Mouse (Mus musculus) WW6 (cell line): ENCODE data around the gene Cacna2d3.

Experiments
- DNase-seq: peaks from one replicate; pipeline ENCODE4 v3.0.0-alpha.2; 2013; ENCODE audit warnings: low read depth, low spot score

Gene Cacna2d3

DNA sequence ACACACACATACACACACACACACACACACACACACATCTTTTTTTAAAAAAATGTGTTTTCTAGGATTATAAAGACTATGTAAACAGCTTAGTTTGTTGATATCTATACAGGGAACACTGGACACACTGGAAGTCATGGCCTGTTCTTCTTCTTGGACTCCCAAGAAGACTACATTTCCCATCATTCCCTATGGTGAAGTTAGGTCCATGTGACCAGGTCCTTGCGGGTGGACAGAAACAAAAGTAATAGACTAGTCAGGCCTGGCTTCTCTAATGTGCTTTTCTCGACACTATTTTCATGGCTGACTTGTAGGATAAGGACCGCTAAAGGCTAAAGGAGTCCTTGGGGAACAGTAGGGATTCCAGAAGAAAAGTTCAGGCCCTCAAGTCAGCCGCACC is 78.4 kb downstream of the Cacna2d3 start:
- no peak for DNase-seq

DNA sequence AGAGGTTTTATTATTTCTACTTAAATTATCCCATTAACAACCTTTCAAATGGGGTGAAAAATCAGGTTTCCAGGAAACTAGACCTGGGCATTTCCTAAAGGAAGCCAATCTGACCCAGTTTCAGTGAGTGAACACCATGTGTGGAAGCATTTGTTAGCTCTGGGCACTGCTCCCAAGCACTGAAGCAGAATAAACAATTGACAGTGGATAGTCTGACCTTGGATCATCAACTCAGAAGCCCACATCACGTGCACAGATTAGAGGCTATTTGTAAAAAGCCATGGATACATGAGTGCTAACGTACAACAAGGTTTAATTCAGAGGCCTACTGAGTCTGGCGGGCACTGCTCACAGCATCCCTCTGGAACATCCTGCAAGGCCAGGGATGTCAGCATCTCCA is 82.4 kb downstream of the Cacna2d3 start:
- no peak for DNase-seq

DNA sequence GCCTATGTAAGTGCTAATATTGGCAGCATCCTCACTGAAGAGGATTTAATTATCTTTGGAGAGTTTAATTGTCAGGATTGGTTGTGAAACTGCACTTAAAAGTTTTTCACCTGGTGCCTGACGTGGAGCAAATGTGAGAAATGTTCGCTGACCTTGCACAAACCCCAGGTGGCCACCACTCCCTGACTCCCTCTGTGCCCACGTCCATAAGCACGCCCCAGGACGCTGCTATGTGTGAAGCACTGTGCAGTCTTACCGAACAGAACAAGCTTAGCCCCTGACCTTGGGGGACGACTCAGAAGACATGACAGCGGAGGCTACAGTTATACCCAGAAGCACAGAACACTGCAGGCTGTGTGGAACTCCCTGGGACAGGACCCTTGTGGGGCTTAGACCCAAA is 93.5 kb downstream of the Cacna2d3 start:
- DNase-seq = no peak

DNA sequence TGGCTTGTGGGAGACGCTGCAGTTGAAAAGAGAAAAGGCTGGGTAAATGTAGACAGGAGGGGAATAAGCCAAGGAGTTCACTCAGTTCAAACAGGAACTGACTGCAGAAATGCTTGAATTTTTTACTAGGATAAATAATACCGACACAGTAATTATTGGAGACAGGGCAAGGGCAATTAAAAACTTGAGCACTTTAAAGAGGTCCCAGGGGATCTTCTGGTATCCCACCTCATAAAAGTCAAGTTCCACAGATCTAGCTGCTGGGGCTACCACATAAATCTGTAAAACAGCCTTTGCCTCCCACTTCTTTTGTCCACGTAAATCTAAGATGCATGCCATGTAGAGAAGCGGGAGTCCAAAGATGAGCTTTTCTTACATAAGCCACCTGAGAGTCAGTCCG is 109.2 kb downstream of the Cacna2d3 start:
- no peak for DNase-seq

DNA sequence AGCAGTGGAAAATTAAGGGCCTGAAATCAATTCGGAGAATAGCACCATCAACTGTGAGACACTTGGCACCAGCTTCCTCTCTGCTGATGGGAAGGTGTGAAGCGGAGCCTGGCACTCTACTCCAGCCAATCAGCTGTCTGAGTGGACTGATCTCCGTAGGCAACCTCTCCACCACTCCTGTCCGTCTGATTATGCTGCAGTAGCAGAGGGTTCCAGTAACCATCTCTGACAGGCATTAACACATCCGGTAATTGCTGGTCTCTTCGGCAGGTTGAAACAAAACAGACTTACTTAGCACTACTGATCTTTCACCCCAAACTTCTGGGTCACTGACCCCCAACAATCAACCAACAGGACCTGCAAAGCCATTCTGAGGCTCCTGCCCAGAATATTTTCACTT is 112.9 kb downstream of the Cacna2d3 start:
- DNase-seq = no peak

DNA sequence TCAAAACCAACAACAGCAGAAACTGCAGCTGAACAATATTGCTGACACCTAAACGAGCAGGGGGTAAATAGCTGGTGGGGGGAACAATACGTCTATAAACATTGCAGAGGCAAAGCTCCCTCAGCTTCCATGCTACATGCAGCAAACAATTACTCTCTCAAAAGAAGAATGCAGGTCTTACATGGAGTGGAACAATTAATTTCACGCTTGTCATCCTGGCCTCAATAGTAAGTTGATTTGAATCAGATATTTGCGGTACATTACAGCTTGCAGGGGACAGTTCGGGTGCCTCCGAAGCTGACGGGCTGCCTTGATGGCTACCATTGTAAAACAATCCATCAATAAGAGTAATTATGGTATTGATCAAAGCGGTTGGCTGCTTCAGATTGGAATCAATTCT is 122.2 kb downstream of the Cacna2d3 start:
- no peak for DNase-seq

DNA sequence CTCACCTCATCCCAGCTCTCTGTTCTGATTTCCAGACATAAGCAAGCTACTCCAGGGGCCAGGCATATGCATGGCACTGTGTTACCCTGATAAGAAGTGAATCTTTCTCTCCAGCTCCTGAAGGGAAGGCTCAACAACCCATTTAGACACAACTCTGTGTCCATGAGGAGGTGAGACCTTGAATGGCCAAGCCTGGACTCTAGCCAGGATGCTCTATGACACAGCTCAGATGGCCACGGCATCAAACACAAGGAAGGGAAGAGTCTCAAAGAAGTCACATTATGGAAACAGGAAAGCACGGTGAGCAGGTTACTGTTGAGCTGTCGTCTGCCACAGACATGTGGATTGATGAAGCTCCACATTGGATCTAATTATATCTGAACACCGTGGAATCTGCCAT is 128.8 kb downstream of the Cacna2d3 start:
- DNase-seq = no peak

DNA sequence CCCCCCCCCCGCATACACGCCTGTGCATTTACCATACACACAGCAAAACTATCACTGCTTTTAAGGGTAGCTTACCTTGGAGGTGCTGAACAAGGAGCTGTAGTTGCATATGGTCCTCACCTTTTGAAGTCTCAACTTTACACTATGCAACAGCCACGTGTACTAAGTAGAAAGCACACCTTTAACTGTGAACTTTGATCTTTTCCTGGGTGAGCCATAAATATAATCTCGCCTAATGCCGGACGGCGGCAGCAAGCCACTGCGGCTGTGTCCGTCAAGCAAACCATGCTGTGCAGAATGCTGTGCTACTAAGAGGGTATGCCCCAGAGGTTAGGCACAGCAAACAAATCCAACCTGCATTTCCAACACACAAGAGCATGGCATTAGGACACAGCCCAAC is 132.0 kb downstream of the Cacna2d3 start:
- no peak for DNase-seq

DNA sequence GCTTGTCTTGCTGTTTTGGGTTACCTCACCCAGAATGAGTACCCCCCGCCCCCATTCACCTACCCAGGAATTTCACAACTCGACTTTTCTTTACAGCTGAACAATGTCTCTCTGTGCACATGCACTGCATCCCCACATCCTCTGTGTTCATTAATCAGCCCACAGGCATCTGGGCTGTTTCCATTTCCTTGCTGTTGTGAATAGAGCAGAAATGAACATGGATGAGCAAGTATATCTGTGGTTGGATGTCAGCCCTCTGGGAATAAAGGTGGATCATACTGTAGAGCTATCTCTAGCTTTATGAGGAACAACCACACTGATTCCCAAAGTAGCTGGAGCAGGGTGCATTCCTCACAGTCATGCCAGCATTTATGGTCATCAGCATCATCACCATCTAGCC is 139.7 kb downstream of the Cacna2d3 start:
- no peak for DNase-seq

DNA sequence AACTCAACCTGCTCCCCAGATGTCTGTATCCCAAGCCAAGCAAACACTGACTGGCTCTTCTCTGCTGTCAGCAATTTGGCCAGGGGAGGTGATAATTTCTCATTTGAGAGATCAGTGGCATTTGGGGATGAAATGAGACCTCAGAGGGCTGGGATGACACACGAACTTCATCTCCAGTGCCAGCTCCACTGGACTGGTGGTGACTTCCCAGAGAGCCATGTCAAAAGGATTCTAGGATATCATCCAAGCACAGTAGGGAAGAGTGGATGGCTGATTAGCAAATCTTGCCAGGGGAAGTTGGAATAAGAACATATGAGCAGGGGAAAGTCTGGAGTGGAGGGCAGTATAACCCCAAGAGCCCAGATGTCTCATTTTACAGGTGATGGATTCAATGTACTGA is 143.9 kb downstream of the Cacna2d3 start:
- no peak for DNase-seq

DNA sequence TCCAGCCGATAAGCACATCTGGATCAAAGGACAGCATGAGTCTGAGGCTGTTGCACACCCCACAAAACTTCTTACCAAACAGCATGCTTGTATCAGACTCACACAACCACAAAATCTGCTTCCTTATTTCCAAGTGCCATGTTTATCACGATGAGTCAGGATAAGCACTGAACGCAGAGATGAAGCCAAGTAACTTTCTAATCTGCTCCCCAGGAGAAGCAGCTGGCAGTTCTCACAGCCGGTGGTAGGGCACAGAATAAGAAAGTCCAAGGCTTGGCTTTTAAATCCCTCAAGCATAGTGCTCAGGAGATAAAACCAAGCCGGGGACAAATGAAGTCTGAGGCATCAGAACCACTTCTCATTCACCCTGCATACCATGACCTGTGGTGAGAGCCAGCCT is 146.1 kb downstream of the Cacna2d3 start:
- DNase-seq = no peak

DNA sequence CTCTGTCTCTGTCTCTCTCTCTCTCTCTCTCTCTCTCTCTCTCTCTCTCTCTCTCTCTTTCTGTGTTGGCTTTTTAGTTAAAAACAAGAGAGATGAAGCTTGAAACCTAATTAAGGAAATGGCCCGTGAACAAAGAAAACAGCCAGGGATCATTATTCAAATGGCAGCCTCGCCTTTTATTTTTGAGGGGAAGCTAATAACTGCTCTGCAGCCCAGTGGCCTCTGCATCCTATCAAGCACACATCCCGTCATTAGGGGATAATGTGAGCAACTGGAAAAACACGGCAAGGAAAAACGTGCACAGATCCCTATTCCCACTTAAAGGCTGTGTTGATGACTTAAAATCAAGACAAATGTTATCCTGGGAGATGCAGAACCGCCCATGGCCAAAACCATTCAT is 159.0 kb downstream of the Cacna2d3 start:
- DNase-seq = no peak

DNA sequence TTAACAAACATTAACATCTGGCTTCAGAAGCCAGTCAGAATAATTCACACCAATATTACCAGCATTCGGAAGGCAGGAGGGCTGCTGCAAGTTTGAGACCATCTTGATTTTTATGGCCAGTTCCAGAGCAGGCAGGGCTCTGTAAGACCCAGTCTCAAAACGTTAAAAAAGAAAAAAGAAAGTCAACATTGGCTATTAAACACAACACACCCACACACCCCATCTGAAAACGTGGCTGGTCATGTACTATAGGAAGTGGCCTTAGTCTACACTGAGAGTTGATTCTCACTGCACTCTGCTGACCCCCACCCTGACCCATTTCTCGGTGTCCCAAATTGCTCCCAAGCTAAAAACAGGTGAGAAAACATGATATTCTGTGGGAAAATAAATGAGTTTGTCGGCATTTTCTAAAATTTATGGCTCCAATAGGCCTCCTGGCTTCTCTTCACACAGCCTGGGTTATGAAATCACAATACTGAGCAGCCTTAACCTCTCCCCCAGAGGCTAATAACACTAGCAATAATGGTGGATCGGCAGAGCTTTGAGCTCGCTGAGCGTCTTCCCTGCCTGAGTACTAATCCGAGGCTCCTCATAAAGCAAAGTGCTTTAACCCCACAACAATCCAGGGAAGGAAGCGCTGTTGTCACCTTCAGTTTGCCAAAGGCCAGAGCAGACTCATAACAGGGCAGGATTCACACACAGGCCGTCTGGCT is 160.4 kb downstream of the Cacna2d3 start:
- no peak for DNase-seq

DNA sequence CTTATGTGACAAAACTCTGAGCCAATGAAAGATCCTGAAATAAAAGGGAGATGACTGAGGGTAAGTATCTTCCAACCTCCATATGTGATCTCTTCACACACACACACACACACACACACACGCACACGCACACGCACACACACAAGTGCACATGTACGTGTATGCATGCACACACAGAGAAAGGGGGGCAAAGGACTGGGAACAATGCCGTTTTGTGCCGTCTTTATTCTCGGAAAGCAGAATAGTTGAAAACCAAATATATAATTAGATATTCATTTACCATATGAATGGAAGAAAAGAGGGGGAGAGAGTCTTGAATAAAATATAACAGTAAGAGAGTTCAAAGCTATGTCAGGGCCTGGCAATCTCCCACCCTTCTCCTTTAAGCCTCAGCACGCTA is 163.2 kb downstream of the Cacna2d3 start:
- no peak for DNase-seq

DNA sequence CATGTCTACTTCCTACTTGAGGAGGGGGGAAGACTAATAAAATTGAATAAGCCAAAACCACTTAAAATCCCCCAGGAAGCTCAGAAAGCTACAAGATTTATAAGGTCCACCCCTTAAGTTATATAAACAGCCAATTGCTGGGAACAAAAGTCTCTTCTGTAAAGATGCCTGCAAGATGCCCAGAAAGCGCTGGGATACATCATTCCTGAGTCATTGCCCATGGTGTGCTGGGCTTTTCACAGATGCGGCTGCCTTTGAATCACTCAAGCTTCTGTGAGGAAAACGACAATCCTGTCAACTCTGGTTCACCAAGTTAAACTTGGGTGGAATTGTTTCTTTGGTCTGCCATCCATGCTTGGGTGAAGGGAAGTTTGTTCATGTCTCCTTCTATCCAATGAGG is 165.5 kb downstream of the Cacna2d3 start:
- DNase-seq = no peak

DNA sequence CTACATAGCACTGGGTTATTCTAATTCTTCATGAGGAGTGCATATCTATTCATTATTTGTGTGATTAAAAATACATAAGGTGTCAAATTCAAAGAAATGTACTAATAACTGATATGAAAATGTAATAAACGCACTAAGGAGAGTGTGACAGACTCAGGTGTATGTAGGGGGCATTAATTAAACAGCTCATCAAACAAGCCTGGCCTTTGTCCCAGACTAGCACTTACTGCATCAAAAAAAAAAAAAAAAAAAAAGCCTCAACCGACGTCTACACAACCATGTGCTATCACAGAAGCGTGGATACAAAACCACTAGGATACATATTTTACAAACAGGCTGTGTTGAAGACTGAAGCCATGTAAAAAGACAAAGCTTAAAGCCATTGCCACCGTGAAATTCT is 169.2 kb downstream of the Cacna2d3 start:
- DNase-seq = no peak

DNA sequence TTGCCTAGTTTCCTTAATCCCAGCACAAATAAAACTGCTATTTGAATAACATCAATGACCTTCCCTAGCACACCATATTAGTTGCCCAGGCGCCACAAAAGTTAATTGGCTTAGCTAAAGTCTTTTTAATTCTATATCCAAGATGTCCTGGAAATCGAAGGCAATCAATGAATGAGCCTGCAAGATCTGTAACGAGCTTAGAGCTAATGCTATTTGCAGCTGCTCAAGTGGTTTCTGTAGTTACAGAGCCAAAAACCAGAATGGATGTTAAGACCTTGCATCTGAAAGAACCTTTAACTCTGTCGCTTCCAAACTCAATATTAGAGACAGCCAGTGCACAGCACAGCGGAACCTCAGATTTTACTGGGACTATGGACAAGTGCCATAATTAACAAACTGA is 173.0 kb downstream of the Cacna2d3 start:
- DNase-seq = no peak

DNA sequence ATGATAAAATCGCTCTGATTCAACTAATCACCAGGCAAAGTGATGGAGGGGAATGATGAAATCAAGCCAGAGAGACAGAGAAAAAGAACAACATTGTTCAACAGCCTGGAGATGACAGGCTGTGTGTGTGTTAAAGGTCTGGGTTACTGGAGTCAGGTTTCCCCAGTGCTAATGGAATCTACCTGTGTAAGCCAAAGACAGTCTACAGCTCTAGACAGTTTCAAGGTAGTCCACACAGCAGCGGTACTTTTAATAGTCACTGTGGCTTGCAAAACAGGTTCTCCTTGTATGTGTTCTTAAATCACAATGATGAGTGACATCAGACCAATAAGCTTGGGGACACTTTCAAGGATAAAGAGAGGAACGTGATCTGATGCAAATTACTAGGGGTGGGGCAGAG is 191.1 kb downstream of the Cacna2d3 start:
- no peak for DNase-seq

DNA sequence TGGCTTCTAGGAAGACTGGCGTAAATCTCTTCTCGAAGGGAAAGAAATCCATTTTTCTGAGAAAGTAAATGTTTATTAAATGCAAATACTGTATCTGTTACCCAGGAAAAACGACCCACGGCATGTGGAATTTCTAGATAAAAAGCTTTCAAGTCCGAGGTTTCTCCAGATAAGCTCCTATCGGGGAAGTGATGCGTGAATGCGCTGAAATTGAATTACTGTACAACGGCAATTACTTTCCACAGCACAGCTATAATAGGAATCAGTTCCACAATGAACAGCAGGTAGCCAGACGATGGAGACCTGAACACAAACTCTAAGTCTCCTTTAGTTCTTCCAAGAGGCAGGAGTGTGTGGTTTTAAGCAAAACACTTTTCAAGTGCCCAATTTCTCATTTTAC is 193.0 kb downstream of the Cacna2d3 start:
- DNase-seq = no peak

DNA sequence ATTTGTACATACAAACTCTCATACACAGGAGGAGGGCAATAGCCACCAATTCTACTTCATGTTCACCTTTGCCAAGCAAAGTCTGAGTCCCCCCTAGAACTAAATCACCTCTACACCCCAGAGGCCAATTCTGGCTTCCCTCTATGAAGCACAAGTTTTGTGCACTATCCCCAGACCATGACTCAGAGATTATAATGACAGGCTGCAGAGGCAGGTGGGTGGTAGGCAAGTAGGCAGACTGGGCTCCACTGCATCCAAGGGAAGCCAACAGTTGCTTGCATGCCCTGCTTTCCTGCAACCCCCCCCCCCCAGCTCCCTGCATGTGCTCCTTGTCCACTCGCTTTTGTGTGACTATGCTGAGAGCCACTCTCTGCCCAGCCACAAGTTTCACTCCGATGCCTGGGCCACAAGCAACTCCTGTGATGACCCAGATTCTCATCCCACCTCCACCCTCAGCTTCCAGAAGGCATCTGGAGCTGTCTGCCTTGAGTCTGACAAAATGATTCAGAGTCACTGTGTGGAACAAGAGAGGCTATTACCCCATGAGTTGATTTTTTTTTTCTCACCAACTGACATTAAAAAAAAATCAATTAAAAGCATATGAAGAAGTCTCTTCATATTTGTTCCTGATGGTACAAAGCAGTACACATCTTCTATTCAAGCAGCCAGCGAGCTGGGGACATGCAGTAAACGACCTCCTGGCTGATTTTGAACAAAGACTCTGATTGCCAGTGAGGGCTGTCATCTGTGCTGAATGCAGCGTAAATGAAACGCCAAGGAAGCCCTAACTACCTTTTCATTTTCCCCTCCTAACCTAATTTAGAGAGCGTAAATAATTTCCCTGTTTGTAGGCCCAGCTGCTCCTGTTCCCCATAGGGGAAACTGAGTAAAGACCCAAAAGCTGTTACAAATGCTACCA is 201.7 kb downstream of the Cacna2d3 start:
- DNase-seq = no peak

DNA sequence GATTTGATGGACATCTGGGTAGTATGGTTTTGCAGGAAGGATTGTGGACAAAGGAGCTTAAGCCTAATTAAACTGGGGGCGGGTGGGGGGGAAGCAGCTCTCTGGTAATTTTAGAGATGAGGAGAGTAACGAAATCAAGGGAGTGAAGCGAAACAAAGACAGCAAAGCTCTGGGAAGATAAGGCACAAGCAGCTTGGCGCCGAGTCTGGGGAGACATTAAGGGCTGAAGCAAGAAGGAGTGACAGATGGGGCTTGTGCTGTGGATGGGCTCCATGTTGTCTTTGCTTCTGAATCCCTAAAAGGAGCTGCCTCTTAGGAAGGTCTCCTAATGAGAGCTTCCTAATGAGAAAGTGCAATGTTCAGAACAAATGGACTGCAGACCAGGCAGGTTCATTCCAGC is 219.0 kb downstream of the Cacna2d3 start:
- DNase-seq = no peak

DNA sequence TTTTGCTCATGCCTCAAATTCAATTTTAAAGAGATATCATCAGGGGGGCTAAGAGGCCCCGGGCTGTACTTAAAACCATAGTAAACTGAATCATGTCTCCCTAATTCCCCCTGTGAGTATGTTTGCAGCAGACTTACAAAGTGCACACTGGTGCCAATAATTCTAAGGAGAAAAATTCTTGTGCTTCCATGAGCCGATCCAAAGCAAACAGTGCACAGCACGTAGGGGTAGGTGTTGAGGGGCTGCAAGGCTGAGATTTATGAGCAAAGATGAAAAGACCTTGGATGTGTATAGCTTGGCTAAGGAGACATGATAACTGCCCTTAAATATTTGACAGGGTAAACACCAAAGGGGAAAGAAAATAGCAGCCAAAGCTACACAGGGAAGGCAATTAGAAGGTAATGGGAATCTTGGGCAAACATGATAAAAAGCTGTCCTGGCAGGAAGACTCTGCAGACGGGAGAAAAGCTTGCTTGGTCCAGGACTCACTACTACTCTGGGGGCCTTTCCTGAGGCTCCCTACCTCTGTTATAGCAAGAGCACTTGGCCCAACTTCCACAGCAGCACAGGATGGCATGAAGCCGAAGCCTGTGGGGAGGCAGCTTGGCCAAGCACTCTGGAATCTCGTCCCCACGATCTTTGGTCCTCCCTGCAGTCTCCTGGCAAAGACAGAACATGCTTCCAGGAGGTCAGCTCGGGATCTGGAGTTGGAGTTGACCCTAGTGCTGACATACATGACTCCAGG is 222.9 kb downstream of the Cacna2d3 start:
- DNase-seq = no peak
